Mouse (Mus musculus) ES-Bruce4 (cell line): ENCODE measurements around the gene Mybbp1a. TPM values are rescaled to one million over a fixed set of nuclear protein-coding genes. Genes with fewer than 3 reads are reported as not detected.

Experiments
- H3K27ac ChIP-seq: 2 replicates; pipeline ENCODE4 v1.5.1; 2012; ENCODE audit warnings: low read length, inconsistent platforms; ENCODE audit not compliant: insufficient read depth
- H3K27me3 ChIP-seq: 2 replicates; pipeline ENCODE4 v1.6.1; 2012; ENCODE audit warnings: mild to moderate bottlenecking, low read length, inconsistent platforms; ENCODE audit not compliant: control insufficient read depth, poor library complexity, insufficient read depth, severe bottlenecking
- H3K36me3 ChIP-seq: 2 replicates; pipeline ENCODE4 v1.6.1; 2012; ENCODE audit warnings: inconsistent platforms, mild to moderate bottlenecking, low read length, moderate library complexity; ENCODE audit not compliant: control insufficient read depth, poor library complexity, insufficient read depth, severe bottlenecking
- H3K4me1 ChIP-seq: one replicate; pipeline ENCODE4 v1.8.1; 2011; ENCODE audit warnings: low read length; ENCODE audit not compliant: control insufficient read depth, insufficient read depth
- H3K4me3 ChIP-seq: 2 replicates; pipeline ENCODE4 v1.5.1; 2011; ENCODE audit warnings: low read depth, mild to moderate bottlenecking, low read length
- H3K9ac ChIP-seq: 2 replicates; pipeline ENCODE4 v1.6.1; 2012; ENCODE audit warnings: low read depth, mild to moderate bottlenecking, inconsistent platforms; ENCODE audit not compliant: poor library complexity, severe bottlenecking
- H3K9me3 ChIP-seq: replicated peaks from 2 replicates; pipeline ENCODE4 v1.6.1; 2012; ENCODE audit warnings: mild to moderate bottlenecking, low read length, inconsistent platforms; ENCODE audit not compliant: control insufficient read depth, poor library complexity, insufficient read depth, severe bottlenecking
- CTCF ChIP-seq: IDR thresholded peaks from one replicate; pipeline ENCODE4 v1.8.1; 2011; ENCODE audit warnings: low read depth, low read length
- EP300 ChIP-seq: IDR thresholded peaks from 2 replicates; pipeline ENCODE4 v1.6.1; 2011; ENCODE audit warnings: low read depth, low read length; ENCODE audit not compliant: insufficient read depth
- POLR2A ChIP-seq: IDR thresholded peaks from one replicate; pipeline ENCODE4 v1.8.1; 2011; ENCODE audit warnings: low read length; ENCODE audit not compliant: insufficient read depth
- polyA plus RNA-seq: library from polyadenylated mRNA; stranded (reverse); fragments of >200 nt; gene quantifications from 2 replicates; pipeline ENCODE4 v1.2.4, GENCODE M21; 2011; ENCODE audit warnings: low read depth; ENCODE audit not compliant: missing spikeins, insufficient read depth, insufficient read length

Mybbp1a gene
- polyA plus RNA-seq, 1 experiment: 296 TPM

DNA sequence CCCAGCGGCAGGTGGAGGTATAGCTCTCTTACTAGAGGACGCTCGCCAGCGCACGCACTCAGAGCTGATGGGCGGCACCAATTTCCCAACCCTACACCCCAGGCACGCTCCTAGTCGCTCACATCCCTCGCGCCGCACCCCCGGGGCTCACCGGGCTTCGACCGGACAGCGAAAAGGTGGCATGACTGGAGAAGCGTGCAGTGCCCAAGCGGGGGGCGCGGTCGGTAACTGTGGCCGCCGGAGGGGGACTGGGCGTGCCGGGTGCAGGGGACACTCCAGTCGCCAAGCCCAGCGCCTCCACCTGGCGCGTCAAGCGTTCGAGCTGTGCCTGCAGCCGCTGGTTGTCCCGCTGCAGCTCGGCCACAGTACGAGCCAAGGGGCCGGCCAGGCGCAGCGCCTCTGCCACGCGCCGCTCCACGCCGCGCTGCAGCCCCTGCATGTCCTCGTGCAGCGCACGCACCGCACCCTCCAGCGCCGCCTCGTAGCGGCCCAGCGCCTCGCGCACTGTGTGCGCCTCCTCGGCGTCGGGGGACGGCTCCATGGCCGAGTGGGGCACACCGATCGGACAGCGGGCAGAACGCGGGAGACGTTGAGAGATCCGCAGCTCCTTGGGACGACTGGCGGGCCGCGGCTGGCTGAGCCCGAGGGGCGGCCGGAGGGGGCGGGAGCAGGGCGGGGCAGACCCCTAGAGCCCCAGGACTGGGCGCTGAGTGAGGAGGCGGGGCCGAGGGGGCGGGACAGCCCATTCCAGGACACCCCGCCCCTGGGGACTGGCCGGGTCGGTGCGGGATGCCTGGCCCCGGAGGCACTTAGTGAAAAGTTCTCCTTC is 29.8 kb upstream of the Mybbp1a start, which contains the start of gene Smtnl2:
Smtnl2 (minus strand) TSS at position 621 of the 829 bp plus-strand sequence.
- Histone ChIP-seq H3K36me3 (no peaks in the 10 kb centered on the region), H3K27ac (0 out of 2 replicates have a peak within 1 kb of the TSS, but pooled peaks have one; percentile 37), H3K4me1 (peaks cover 4% of the 10 kb centered on the region), H3K27me3 (no peaks in the 10 kb centered on the region), H3K9me3 (no peaks in the 10 kb centered on the region), H3K4me3 (peak within 1 kb of the TSS; percentile 71), H3K9ac (peak within 1 kb of the TSS; percentile 29)
- TF ChIP-seq EP300 (no peak), POLR2A (peak; percentile 29), CTCF (peak; percentile 42)

GRCm38 (mm10) chr11:72411945-72412344 is 29.2 kb upstream of the Mybbp1a start:
- Histone ChIP-seq H3K4me3 (0 out of 2 replicates have a peak overlapping the region, but pooled peaks have one; percentile 20), H3K9ac (peak overlapping the region; percentile 29; the same call in 1 of the 2 replicates), H3K36me3 (no peaks in the 10 kb centered on the region), H3K4me1 (peaks cover 4% of the 10 kb centered on the region), H3K9me3 (no peaks in the 10 kb centered on the region), H3K27me3 (no peaks in the 10 kb centered on the region), H3K27ac (no peak overlapping the region)
- TF ChIP-seq POLR2A: no peak
- TF ChIP-seq EP300: no peak
- no peak for TF ChIP-seq CTCF

- TF ChIP-seq POLR2A: no peak
- TF ChIP-seq EP300: no peak
- TF ChIP-seq CTCF: no peak
- Histone ChIP-seq H3K4me1 (peaks cover 4% of the 10 kb centered on the region), H3K27me3 (no peaks in the 10 kb centered on the region)
Observed at GRCm38 (mm10) chr11:72413016-72413415, 28.1 kb upstream of the Mybbp1a start.

GRCm38 (mm10) chr11:72413601-72414190 is 27.5 kb upstream of the Mybbp1a start:
- H3K4me1 ChIP-seq: peaks cover 4% of the 10 kb centered on the region

More at GRCm38 (mm10) chr11:72413016-72413415, 28.1 kb upstream of the Mybbp1a start:
- Histone ChIP-seq H3K36me3 (no peaks in the 10 kb centered on the region), H3K9ac (no peak overlapping the region), H3K9me3 (no peaks in the 10 kb centered on the region), H3K4me3 (no peak overlapping the region), H3K27ac (no peak overlapping the region)

DNA sequence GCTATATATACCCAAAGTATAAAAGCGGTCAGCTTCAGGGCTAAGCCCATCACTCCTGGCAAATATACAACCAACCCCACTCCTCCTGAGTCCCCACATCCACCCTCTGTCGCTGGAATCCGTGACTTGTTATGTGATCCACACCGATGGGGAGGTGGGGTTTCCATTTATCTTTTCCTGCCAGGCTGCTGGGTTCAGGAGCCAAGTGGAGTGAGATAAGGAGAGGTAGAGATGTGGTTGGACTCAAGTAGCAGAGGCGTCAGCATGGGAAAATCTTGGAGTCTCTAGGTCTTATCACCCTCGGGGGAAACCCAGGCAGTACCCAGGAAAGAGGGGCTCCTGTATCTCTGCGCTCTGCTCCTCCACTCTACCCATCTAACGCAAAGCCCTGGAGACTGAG is 26.0 kb upstream of the Mybbp1a start:
- no peaks in the 10 kb centered on the region for H3K9me3 ChIP-seq
- H3K27ac ChIP-seq: no peak overlapping the region
- no peak overlapping the region for H3K9ac ChIP-seq
- H3K36me3 ChIP-seq: no peaks in the 10 kb centered on the region
- TF ChIP-seq CTCF (no peak), EP300 (no peak), POLR2A (no peak)
- no peaks in the 10 kb centered on the region for H3K27me3 ChIP-seq
- peaks cover 2% of the 10 kb centered on the region for H3K4me1 ChIP-seq
- H3K4me3 ChIP-seq: no peak overlapping the region

More at GRCm38 (mm10) chr11:72413601-72414190, 27.5 kb upstream of the Mybbp1a start:
- Histone ChIP-seq H3K27ac (no peak overlapping the region), H3K36me3 (no peaks in the 10 kb centered on the region), H3K27me3 (no peaks in the 10 kb centered on the region), H3K4me3 (no peak overlapping the region), H3K9me3 (no peaks in the 10 kb centered on the region), H3K9ac (no peak overlapping the region)
- TF ChIP-seq EP300: no peak
- no peak for TF ChIP-seq POLR2A
- TF ChIP-seq CTCF: no peak
